Mouse (Mus musculus) MEL (cell line): ENCODE data around the gene Ucp3.
A peak's percentile ranks its signal among the peaks of the same experiment; 100 is the strongest.

Source experiments
- BHLHE40 ChIP-seq: IDR thresholded peaks from 2 replicates; pipeline ENCODE4 v1.6.1; 2012; ENCODE audit warnings: low read depth, mild to moderate bottlenecking, inconsistent platforms, low read length, improper control_type of control experiment, borderline replicate concordance
- CTCF ChIP-seq, 3 experiments: IDR thresholded peaks in 2 of 3; conservative IDR thresholded peaks in 1 of 3; 2 replicates each; pipeline ENCODE4 v1.5.1; 2011 to 2012; ENCODE audit warnings: low read length in 3 of 3, low read depth in 2 of 3, mild to moderate bottlenecking in 2 of 3, improper control_type of control experiment in 1 of 3, inconsistent platforms in 1 of 3, mixed read lengths in 1 of 3, moderate library complexity in 1 of 3; ENCODE audit not compliant: control insufficient read depth in 1 of 3, insufficient read depth in 1 of 3, poor library complexity in 1 of 3, severe bottlenecking in 1 of 3
- E2F4 ChIP-seq: IDR thresholded peaks from 2 replicates; pipeline ENCODE4 v1.6.1; 2011; ENCODE audit warnings: low read depth, low read length, improper control_type of control experiment, borderline replicate concordance
- EP300 ChIP-seq, 2 experiments: IDR thresholded peaks; 2 replicates each; pipeline ENCODE4 v1.6.1; 2011; ENCODE audit warnings: improper control_type of control experiment in 2 of 2, low read length in 2 of 2, low read depth in 1 of 2, mild to moderate bottlenecking in 1 of 2
- ETS1 ChIP-seq: IDR thresholded peaks from 2 replicates; pipeline ENCODE4 v1.6.1; 2012; ENCODE audit warnings: low read depth, mild to moderate bottlenecking, inconsistent platforms, low read length, improper control_type of control experiment, moderate library complexity
- GATA1 ChIP-seq: IDR thresholded peaks from 2 replicates; pipeline ENCODE4 v1.6.1; 2011; ENCODE audit warnings: low read depth, low read length, improper control_type of control experiment
- MAFK ChIP-seq: IDR thresholded peaks from 2 replicates; pipeline ENCODE4 v1.6.1; 2011; ENCODE audit warnings: low read depth, mild to moderate bottlenecking, low read length, improper control_type of control experiment, borderline replicate concordance
- MEF2A ChIP-seq: IDR thresholded peaks from 2 replicates; pipeline ENCODE4 v1.6.1; 2014; ENCODE audit warnings: low read depth, mild to moderate bottlenecking, inconsistent platforms, low read length, improper control_type of control experiment; ENCODE audit not compliant: poor library complexity, insufficient replicate concordance, severe bottlenecking; ENCODE audit errors: extremely low read depth
- POLR2A ChIP-seq, 2 experiments: IDR thresholded peaks; 2 replicates each; pipeline ENCODE4 v1.6.1; 2011 to 2012; ENCODE audit warnings: low read length in 2 of 2, mild to moderate bottlenecking in 2 of 2, control low read depth in 1 of 2, improper control_type of control experiment in 1 of 2, low read depth in 1 of 2, moderate library complexity in 1 of 2; ENCODE audit not compliant: control insufficient read depth in 1 of 2, insufficient read depth in 1 of 2, poor library complexity in 1 of 2
- POLR2AphosphoS2 ChIP-seq: IDR thresholded peaks from 2 replicates; pipeline ENCODE4 v1.6.1; 2011; ENCODE audit warnings: low read length, improper control_type of control experiment
- RCOR1 ChIP-seq: IDR thresholded peaks from 2 replicates; pipeline ENCODE4 v1.6.1; 2012; ENCODE audit warnings: low read depth, mild to moderate bottlenecking, inconsistent platforms, low read length, improper control_type of control experiment
- TAL1 ChIP-seq: IDR thresholded peaks from 2 replicates; pipeline ENCODE4 v1.6.1; 2012; ENCODE audit warnings: mild to moderate bottlenecking, inconsistent platforms, low read length, moderate library complexity, mixed read lengths
- USF1 ChIP-seq: IDR thresholded peaks from 2 replicates; pipeline ENCODE4 v1.6.1; 2014; ENCODE audit warnings: low read depth, mild to moderate bottlenecking, inconsistent platforms, low read length, improper control_type of control experiment, moderate library complexity

DNA sequence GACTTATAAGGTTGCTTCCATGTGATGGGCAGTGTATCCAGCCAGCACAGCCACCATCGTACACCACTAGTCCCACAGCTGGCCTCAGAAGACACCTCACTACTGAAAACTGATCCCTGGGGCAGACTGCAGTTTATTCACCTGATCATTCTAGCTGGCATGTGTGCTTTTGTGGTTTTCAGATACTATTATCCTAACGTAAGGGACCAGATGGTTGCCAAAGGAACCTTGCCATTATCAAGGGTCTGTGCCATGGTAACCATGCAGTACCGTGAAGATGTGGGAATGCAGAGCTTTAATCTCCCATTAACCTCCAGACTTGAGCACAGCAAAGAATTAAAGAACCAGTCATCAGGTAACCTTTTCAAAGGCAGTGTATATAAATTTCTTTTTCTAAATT, 47.0 kb upstream of the Ucp3 start:
- TF ChIP-seq CTCF (IDR thresholded peaks at IDR 0.05 in 2 of 3, conservative IDR thresholded peaks at IDR 0.05 in 1 of 3; ENCODE audit: control insufficient read depth in 1 of 3, insufficient read depth in 1 of 3, low read depth in 2 of 3, low read length in 3 of 3, poor library complexity in 1 of 3, severe bottlenecking in 1 of 3) (no peak), RCOR1 (no peak), EP300 (IDR thresholded peaks at IDR 0.05; ENCODE audit: low read depth in 1 of 2, low read length in 2 of 2) (peak in 1 of 2 experiments; percentile 45; a peak in 1 of 4 replicates), POLR2AphosphoS2 (no peak), POLR2A (IDR thresholded peaks at IDR 0.05; ENCODE audit: control insufficient read depth in 1 of 2, insufficient read depth in 1 of 2, low read depth in 1 of 2, low read length in 2 of 2, poor library complexity in 1 of 2) (no peak), USF1 (no peak), TAL1 (no peak), ETS1 (peak; percentile 56; the same call in 1 of the 2 replicates), E2F4 (no peak), BHLHE40 (no peak), MAFK (no peak), GATA1 (0 out of 2 replicates have a peak, but pooled peaks have one; percentile 16), MEF2A (no peak)
